Mouse (Mus musculus): ENCODE data around the gene Srpk1. TPM values are rescaled to one million over a fixed set of nuclear protein-coding genes. Genes with fewer than 3 reads are reported as not detected.

The Srpk1 gene
- polyA plus RNA-seq, 1 experiment = 46.2 TPM

GRCm38 (mm10) chr17:28624841-28625240 is 2.3 kb upstream of the Srpk1 start:
- no peak for TF ChIP-seq GATA1 (IDR thresholded peaks at IDR 0.05; ENCODE audit: low read length)

- TF ChIP-seq GATA1 (IDR thresholded peaks at IDR 0.05; ENCODE audit: low read length) = no peak
These were observed 869 bp downstream of the Srpk1 start for GRCm38 (mm10) chr17:28621381-28622299.

GRCm38 (mm10) chr17:28618775-28619174 is 3.7 kb downstream of the Srpk1 start:
- TF ChIP-seq GATA1 (IDR thresholded peaks at IDR 0.05; ENCODE audit: low read length) = no peak

GRCm38 (mm10) chr17:28618124-28618523 is 4.4 kb downstream of the Srpk1 start:
- TF ChIP-seq GATA1 (IDR thresholded peaks at IDR 0.05; ENCODE audit: low read length) = no peak

GRCm38 (mm10) chr17:28617636-28618035 is 4.9 kb downstream of the Srpk1 start:
- TF ChIP-seq GATA1 (IDR thresholded peaks at IDR 0.05; ENCODE audit: low read length) = no peak

- TF ChIP-seq GATA1 (IDR thresholded peaks at IDR 0.05; ENCODE audit: low read length) = no peak
These were observed 7.2 kb downstream of the Srpk1 start for GRCm38 (mm10) chr17:28615332-28615731.

GRCm38 (mm10) chr17:28613096-28613495 is 9.4 kb downstream of the Srpk1 start:
- no peak for TF ChIP-seq GATA1 (IDR thresholded peaks at IDR 0.05; ENCODE audit: low read length)

- no peak for TF ChIP-seq GATA1 (IDR thresholded peaks at IDR 0.05; ENCODE audit: low read length)
These were observed 9.9 kb downstream of the Srpk1 start for GRCm38 (mm10) chr17:28612603-28613002.

GRCm38 (mm10) chr17:28609543-28609942 is 13.0 kb downstream of the Srpk1 start:
- TF ChIP-seq GATA1 (IDR thresholded peaks at IDR 0.05; ENCODE audit: low read length) = no peak

GRCm38 (mm10) chr17:28601557-28602250 is 20.8 kb downstream of the Srpk1 start:
- no peak for TF ChIP-seq GATA1 (IDR thresholded peaks at IDR 0.05; ENCODE audit: low read length)

GRCm38 (mm10) chr17:28600780-28601179 is 21.7 kb downstream of the Srpk1 start:
- TF ChIP-seq GATA1 (IDR thresholded peaks at IDR 0.05; ENCODE audit: low read length) = no peak

GRCm38 (mm10) chr17:28593965-28594364 is 28.5 kb downstream of the Srpk1 start:
- no peak for TF ChIP-seq GATA1 (IDR thresholded peaks at IDR 0.05; ENCODE audit: low read length)

- no peak for TF ChIP-seq GATA1 (IDR thresholded peaks at IDR 0.05; ENCODE audit: low read length)
These were observed 29.5 kb downstream of the Srpk1 start for GRCm38 (mm10) chr17:28592998-28593397.

GRCm38 (mm10) chr17:28591476-28591875 is 31.0 kb downstream of the Srpk1 start:
- TF ChIP-seq GATA1 (IDR thresholded peaks at IDR 0.05; ENCODE audit: low read length) = no peak

- TF ChIP-seq GATA1 (IDR thresholded peaks at IDR 0.05; ENCODE audit: low read length) = no peak
These were observed 31.9 kb downstream of the Srpk1 start for GRCm38 (mm10) chr17:28590596-28590995.

GRCm38 (mm10) chr17:28588591-28588990 is 33.9 kb downstream of the Srpk1 start:
- TF ChIP-seq GATA1 (IDR thresholded peaks at IDR 0.05; ENCODE audit: low read length) = no peak

GRCm38 (mm10) chr17:28586509-28586908 is 36.0 kb downstream of the Srpk1 start:
- TF ChIP-seq GATA1 (IDR thresholded peaks at IDR 0.05; ENCODE audit: low read length) = no peak

All from G1E-ER4 (cell line).